Mouse (Mus musculus) lung, adult 10 weeks (tissue): ENCODE results near the gene Lrat. TPM values are rescaled to one million over a fixed set of nuclear protein-coding genes. Genes with fewer than 3 reads are reported as not detected.

ENCODE experiments used
- polyA plus RNA-seq: library from polyadenylated mRNA; stranded (reverse); fragments of 350-450 nt; fragmentation: Illumina TruSeq; extraction: RNeasy Lipid Tissue Mini Kit (QIAGEN cat#74804); gene quantifications from one replicate; pipeline ENCODE4 v1.2.3, GENCODE M21; 2014; ENCODE audit warnings: low read depth, low replicate concordance; ENCODE audit not compliant: insufficient read depth

The Lrat gene
- polyA plus RNA-seq = 8.7 TPM

GRCm38 (mm10) chr3:82903613-82904205, at the start of gene Lrat:
Lrat (minus strand) TSS chr3:82903973.

GRCm38 (mm10) chr3:82876372-82876739, 27.4 kb downstream of the Lrat start, which contains the start of gene Rbm46:
Rbm46 (minus strand) TSS chr3:82876483.

Other genes starting within 250 kb of the Lrat start
- gene Rbm46, start 27.5 kb downstream of the Lrat start, polyA plus RNA-seq = 1.1 TPM
- gene Fgg, start 103.8 kb upstream of the Lrat start, polyA plus RNA-seq = 1.0 TPM
- 0.11 TPM for gene Fga, start 122.1 kb upstream of the Lrat start, polyA plus RNA-seq
- not detected for gene Fgb, start 145.9 kb upstream of the Lrat start, polyA plus RNA-seq
- gene Plrg1, start 151.5 kb upstream of the Lrat start, polyA plus RNA-seq = 32.6 TPM
- 0.06 TPM for gene Dchs2, start 224.0 kb upstream of the Lrat start, polyA plus RNA-seq